Mouse (Mus musculus) limb, embryonic 14.5 days (tissue): ENCODE data around the gene Dpp8. TPM values are rescaled to one million over a fixed set of nuclear protein-coding genes. Genes with fewer than 3 reads are reported as not detected.
A peak's percentile ranks its signal among the peaks of the same experiment; 100 is the strongest.

Source experiments
- ATAC-seq: fragments of 200-750 bp; cut with Nextera tagmentation; 2 replicates; pipeline ENCODE4 v1.8.0; 2017; ENCODE audit warnings: low read depth, moderate number of reproducible peaks, moderate TSS enrichment; ENCODE audit not compliant: low FRiP score
- DNase-seq: peaks from one replicate; pipeline ENCODE4 v3.0.0-alpha.2; 2015; ENCODE audit warnings: low spot score
- H3K27ac ChIP-seq: fragments of 300-500 bp; sonication (generic); replicated peaks from 2 replicates; pipeline ENCODE4 v1.5.1; 2014; ENCODE audit warnings: low read depth, mild to moderate bottlenecking, low read length, moderate library complexity, mixed read lengths
- H3K27me3 ChIP-seq: fragments of 300-500 bp; sonication (generic); 2 replicates; pipeline ENCODE4 v1.6.1; 2014; ENCODE audit warnings: low read length, mixed read lengths; ENCODE audit not compliant: control insufficient read depth, insufficient read depth
- H3K36me3 ChIP-seq: fragments of 300-500 bp; sonication (generic); 2 replicates; pipeline ENCODE4 v1.6.1; 2014; ENCODE audit warnings: mild to moderate bottlenecking, low read length, moderate library complexity, mixed read lengths; ENCODE audit not compliant: control insufficient read depth, insufficient read depth
- H3K4me1 ChIP-seq: fragments of 300-500 bp; sonication (generic); 2 replicates; pipeline ENCODE4 v1.6.1; 2014; ENCODE audit warnings: antibody characterized with exemption, low read length, mixed read lengths; ENCODE audit not compliant: control insufficient read depth, insufficient read depth
- H3K4me2 ChIP-seq: fragments of 300-500 bp; sonication (generic); replicated peaks from 2 replicates; pipeline ENCODE4 v1.6.1; 2014; ENCODE audit warnings: low read depth, mild to moderate bottlenecking, low read length, moderate library complexity; ENCODE audit not compliant: severe bottlenecking
- H3K4me3 ChIP-seq: fragments of 300-500 bp; sonication (generic); replicated peaks from 2 replicates; pipeline ENCODE4 v1.5.1; 2014; ENCODE audit warnings: low read length
- H3K9ac ChIP-seq: fragments of 300-500 bp; sonication (generic); 2 replicates; pipeline ENCODE4 v1.6.1; 2014; ENCODE audit warnings: mild to moderate bottlenecking, low read depth, low read length, moderate library complexity; ENCODE audit not compliant: severe bottlenecking
- H3K9me3 ChIP-seq: fragments of 300-500 bp; sonication (generic); 2 replicates; pipeline ENCODE4 v1.6.1; 2016; ENCODE audit warnings: low read length; ENCODE audit not compliant: control insufficient read depth
- POLR2A ChIP-seq: fragments of 200-500 bp; IDR thresholded peaks from 2 replicates; pipeline ENCODE4 v1.8.0; 2012; ENCODE audit warnings: inconsistent platforms, mild to moderate bottlenecking, moderate library complexity, borderline replicate concordance; ENCODE audit not compliant: insufficient read depth, insufficient read length; ENCODE audit errors: extremely low read depth
- WGBS: fragments of 180-500 bp; shearing (Covaris S2); extraction: QIAGEN DNeasy Blood & Tissue Kit; methylation state at CpG from one replicate; pipeline ENCODE4 v1.1.7; 2014; 5-methylcytosine and 5-hydroxymethylcytosine counted together
- polyA plus RNA-seq, 2 experiments: library from polyadenylated mRNA; depleted of rRNA in 1 of 2; stranded (reverse) in 1 of 2; unstranded in 1 of 2; fragments of >200 nt; fragmentation: Nextera tagmentation in 1 of 2; extraction: Ambion mirVana in 1 of 2; gene quantifications; 2 replicates each; pipeline versions ENCODE4 v1.2.1 to v1.2.3; 2012 to 2014

The Dpp8 gene
- polyA plus RNA-seq, 2 experiments, result 29.1 to 52.3 TPM

DNA sequence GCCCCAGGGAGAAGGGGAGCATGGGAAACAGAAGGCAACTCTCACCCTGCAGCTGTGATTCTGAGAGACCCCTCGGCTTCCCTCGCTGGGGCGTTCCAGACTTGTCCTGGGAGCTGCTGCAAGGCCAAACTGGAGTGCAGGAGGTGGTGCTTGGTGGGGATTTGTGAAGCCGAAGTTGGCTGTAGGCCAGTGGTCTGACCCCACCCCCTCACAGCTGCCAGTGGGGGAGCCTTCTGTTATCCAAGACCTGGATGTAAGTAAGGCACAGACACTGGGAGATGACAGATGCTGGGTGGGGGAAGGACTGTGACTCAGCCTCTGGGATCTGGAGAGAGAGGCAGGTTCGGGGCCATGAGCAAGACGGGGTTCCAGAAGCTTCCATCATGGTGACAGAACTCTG lies 62.0 kb downstream of the Dpp8 start:
- peaks cover 9% of the 10 kb centered on the region; the same call in 1 of the 2 replicates for H3K4me1 ChIP-seq
- H3K36me3 ChIP-seq, result no peaks in the 10 kb centered on the region
- no peak for TF ChIP-seq POLR2A
- 0 out of 2 replicates have a peak overlapping the region, but pooled peaks have one; percentile 38 for H3K9ac ChIP-seq
- no peak overlapping the region for H3K4me3 ChIP-seq
- WGBS, result 33% methylated on average over 6 of the region's 6 CpGs
- H3K4me2 ChIP-seq, result no peak overlapping the region
- ATAC-seq (peak; percentile 81), DNase-seq (peak; percentile 81)
- H3K9me3 ChIP-seq, result no peaks in the 10 kb centered on the region
- H3K27ac ChIP-seq, result no peak overlapping the region
- H3K27me3 ChIP-seq, result no peaks in the 10 kb centered on the region

DNA sequence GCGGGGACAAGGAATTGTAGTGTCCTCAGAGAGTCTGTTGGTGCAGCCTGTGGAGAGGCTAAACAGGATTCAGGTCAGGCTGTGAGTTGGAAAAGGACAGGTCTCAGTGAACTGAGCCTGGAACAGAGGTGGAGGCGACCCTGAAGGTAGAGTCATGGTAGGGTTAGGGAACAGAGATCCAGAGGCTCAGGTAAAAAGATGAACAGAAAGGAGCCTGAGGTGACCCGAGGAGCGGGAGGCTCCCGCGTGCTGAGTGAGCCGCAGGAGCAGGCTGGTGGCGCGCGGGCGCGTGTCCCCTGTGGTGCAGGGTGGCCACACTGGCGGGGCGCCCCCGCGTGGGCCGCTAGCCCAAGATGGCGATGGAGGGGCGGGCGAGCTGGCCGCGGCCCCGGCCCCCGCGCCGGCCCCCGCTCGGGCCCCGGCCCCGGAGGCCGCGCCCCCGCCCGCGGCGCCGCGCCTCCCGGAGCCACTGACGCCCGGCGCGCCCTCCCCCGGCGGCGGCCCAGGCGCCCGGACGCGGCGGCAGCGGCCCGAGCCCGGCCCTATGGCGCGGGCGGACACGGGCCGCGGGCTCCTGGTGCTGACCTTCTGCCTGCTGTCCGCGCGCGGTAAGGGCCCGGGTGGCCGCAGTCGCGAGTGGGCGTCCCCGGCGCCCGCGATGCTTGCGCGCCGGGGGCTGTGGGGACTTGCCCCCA lies 68.9 kb downstream of the Dpp8 start, which contains the start of gene Igdcc4:
Gene Igdcc4, plus strand, starts transcription at position 496 of the 695 bp plus-strand sequence.
- ATAC-seq, result peak; percentile 25; the same call in 1 of the 2 replicates
- no peaks in the 10 kb centered on the region; the same call in 1 of the 2 replicates for H3K9me3 ChIP-seq
- no peak for DNase-seq
- H3K4me1 ChIP-seq, result peaks cover 18% of the 10 kb centered on the region
- H3K36me3 ChIP-seq, result no peaks in the 10 kb centered on the region
- H3K4me2 ChIP-seq, result peak within 1 kb of the TSS; percentile 92
- peak within 1 kb of the TSS; percentile 80 for H3K9ac ChIP-seq
- no peak for TF ChIP-seq POLR2A
- peak within 1 kb of the TSS; percentile 86 for H3K27ac ChIP-seq
- 1% methylated on average over 39 of the region's 76 CpGs for WGBS
- no peaks in the 10 kb centered on the region for H3K27me3 ChIP-seq
- peak within 1 kb of the TSS; percentile 86 for H3K4me3 ChIP-seq

DNA sequence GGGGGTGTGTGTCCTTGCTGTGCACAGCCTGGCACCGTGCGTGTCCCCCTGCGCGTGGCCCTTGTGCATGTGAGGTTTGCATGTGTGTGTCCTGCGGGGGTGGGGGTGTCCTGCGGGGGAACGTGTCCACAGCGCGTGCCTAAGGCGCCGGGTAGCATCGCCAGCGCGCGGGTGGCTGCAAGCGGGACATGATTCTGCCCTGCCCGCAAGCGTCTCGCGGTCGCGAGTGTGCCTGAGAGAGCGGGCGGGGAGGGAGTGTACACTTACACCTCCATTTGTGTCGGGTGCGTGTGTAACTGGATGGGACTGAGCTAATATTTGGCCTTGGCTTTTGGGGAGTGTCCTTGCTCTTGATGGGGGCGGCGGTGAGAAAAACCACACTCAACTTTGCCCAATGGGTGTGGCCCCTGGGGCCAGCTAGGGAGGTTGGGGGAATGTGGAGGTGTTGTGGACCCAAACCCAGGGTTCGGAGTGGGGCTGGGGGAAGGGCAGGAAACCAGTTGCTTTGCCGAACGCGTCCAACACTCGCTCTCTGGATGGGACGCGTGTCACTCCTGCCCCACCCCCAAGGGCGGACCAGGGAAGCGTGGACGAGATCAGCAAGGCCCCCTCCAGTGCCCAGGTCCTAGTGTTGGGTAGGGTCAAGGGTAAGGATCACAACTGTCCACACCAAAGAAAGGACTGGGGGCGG lies 69.6 kb downstream of the Dpp8 start:
- no peaks in the 10 kb centered on the region for H3K27me3 ChIP-seq
- under 1% methylated on average over 30 of the region's 39 CpGs for WGBS
- H3K4me2 ChIP-seq, result peak overlapping the region; percentile 92
- peaks cover 18% of the 10 kb centered on the region for H3K4me1 ChIP-seq
- TF ChIP-seq POLR2A, result no peak
- peak overlapping the region; percentile 86 for H3K27ac ChIP-seq
- DNase-seq (peak; percentile 63), ATAC-seq (peak; percentile 66)
- H3K9me3 ChIP-seq, result no peaks in the 10 kb centered on the region; the same call in 1 of the 2 replicates
- H3K36me3 ChIP-seq, result no peaks in the 10 kb centered on the region
- peak overlapping the region; percentile 86 for H3K4me3 ChIP-seq
- H3K9ac ChIP-seq, result peak overlapping the region; percentile 80

DNA sequence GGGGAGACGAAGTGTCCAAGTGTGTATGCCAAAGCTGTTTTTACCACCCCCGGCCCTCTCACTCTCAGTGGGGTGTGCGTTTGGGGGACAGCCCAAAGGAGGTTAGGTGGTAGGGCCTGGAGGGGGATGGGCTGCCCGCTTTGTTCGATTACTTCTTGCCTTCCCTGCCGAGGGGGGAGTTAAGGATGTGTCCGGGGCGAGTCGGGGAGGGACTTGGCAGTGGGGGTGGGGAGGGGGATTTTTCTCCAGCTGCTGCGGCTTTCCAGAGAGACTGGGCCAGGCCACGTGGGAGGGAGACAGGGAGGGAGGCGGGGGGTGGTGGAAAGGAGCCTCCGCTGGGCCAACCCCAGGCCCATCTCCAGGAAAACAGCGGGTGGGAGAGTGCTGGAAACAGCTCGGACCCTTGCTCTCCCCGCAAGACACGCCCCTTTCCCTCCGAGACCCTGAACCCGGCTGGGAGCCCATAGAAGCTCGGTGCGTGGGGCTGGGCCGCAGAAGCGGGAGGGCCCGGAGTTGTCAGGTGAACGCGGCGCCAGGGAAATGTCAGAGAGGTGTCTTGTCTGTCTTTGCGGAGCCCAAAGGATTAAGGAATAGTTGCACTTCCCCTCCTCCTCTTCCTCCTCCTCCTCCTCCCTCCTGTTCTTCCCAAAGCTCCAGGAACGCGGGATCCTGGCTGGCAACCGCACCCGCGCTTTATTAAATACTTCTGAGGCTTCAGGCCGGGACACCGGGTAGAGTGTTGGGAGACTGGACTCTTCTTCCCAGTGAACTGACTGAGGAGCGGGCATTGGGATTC lies 70.4 kb downstream of the Dpp8 start:
- H3K36me3 ChIP-seq, result no peaks in the 10 kb centered on the region

DNA sequence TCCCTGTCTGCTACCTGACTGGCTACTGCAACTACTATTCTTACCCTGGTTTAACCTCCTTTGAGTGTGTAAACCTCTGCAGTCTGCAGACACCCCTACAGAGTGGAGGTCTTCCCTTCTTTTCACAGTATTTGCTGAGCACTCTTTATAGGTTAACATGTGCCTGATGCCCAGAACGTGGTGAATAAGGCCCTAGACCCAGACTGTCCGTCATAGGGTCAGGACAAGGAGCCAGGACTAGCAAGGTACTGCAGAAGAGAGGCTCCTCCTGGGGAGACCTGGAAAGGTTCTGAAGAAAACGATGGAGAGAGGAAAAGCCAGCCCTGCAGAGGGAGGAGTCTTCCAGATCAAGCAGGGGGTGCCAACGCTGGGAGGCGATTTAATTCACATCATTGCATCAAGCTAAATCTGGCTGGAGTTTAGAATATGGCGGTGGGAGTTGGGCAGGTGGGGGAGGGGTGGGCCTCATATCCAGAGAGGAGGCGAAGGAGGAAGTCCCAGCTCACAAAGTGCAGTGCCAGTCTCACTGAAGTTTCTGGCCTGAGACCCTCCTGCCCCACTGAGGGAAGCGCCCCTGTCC lies 71.0 kb downstream of the Dpp8 start:
- TF ChIP-seq POLR2A, result no peak
- Histone ChIP-seq H3K4me1 (peaks cover 18% of the 10 kb centered on the region), H3K4me3 (peak overlapping the region; percentile 86), H3K9me3 (no peaks in the 10 kb centered on the region; the same call in 1 of the 2 replicates), H3K9ac (peak overlapping the region; percentile 80), H3K27ac (peak overlapping the region; percentile 86; the same call in 1 of the 2 replicates), H3K4me2 (peak overlapping the region; percentile 92), H3K27me3 (no peaks in the 10 kb centered on the region), H3K36me3 (no peaks in the 10 kb centered on the region)
- DNase-seq, result no peak
- WGBS, result 28% methylated on average over 8 of the region's 8 CpGs
- no peak for ATAC-seq

More for the DNA sequence above, 70.4 kb downstream of the Dpp8 start:
- Histone ChIP-seq H3K9ac (peak overlapping the region; percentile 80), H3K27ac (peak overlapping the region; percentile 86), H3K9me3 (no peaks in the 10 kb centered on the region; the same call in 1 of the 2 replicates), H3K27me3 (no peaks in the 10 kb centered on the region), H3K4me3 (peak overlapping the region; percentile 86), H3K4me2 (peak overlapping the region; percentile 92), H3K4me1 (peaks cover 18% of the 10 kb centered on the region)
- DNase-seq (peak; percentile 85), ATAC-seq (peak; percentile 83)
- no peak for TF ChIP-seq POLR2A
- WGBS, result 2% methylated on average over 31 of the region's 36 CpGs
